Mouse (Mus musculus) adrenal gland, postnatal 25 days (tissue): ENCODE data around the gene Trpc5. TPM values are rescaled to one million over a fixed set of nuclear protein-coding genes. Genes with fewer than 3 reads are reported as not detected.

ENCODE experiments used
- DNase-seq: peaks from one replicate; pipeline ENCODE4 v3.0.0; 2021; ENCODE audit warnings: mixed read lengths
- long read RNA-seq: library from polyadenylated mRNA; stranded (forward); transcript quantifications from one replicate; pipeline ENCODE4 v2.0.0, GENCODE M21; 2021
- total RNA-seq: library from RNA; stranded (reverse); gene quantifications from 2 replicates; pipeline ENCODE4 v1.2.3, GENCODE M21; 2021

Trpc5 gene
- total RNA-seq: 1.4 and 2.6 TPM in 2 replicates
- long read RNA-seq: 0 reads

DNA sequence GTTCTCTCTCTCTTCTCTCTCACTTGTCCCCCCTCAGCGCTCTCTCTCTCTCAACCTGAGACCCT is at the start of gene Trpc5:
Trpc5 (minus strand) TSS at position 39 of the 65 bp plus-strand sequence.
- DNase-seq: no peak

DNA sequence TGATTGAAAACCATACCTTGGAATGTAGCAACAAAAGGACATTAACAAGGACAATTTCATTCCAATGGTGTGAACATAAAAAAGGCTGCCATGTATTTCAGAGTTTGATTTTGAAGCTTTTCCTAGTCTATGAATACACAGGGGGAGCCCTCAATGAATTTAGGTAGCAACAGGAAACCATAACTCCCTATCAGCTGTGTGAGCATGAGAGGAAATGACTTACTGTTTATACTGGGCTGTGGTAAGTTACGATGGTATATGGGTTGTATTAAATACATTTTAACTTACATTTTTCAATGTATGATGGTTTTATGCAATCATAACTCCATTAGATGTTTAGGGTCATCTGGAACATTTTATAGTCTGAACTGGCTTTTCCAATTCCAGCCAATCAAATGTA is 28.4 kb upstream of the Trpc5 start:
- no peak for DNase-seq

DNA sequence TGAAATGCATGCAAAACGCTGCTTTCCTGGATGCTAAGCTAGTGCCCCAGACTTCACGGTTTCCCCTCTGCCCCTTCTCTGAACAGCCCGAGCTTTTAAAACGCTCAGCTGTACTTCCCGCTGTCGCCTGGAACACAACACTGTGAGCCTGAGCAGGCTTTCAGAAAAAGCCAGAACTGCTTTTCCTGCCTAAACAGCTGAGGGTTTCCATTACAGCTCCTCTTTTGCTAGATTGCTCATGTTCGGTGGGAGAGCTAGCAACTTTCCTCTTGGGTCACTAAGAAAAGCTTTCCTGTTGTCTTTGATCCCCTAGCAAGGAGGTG is 1.8 kb upstream of the Trpc5 start:
- no peak for DNase-seq

DNA sequence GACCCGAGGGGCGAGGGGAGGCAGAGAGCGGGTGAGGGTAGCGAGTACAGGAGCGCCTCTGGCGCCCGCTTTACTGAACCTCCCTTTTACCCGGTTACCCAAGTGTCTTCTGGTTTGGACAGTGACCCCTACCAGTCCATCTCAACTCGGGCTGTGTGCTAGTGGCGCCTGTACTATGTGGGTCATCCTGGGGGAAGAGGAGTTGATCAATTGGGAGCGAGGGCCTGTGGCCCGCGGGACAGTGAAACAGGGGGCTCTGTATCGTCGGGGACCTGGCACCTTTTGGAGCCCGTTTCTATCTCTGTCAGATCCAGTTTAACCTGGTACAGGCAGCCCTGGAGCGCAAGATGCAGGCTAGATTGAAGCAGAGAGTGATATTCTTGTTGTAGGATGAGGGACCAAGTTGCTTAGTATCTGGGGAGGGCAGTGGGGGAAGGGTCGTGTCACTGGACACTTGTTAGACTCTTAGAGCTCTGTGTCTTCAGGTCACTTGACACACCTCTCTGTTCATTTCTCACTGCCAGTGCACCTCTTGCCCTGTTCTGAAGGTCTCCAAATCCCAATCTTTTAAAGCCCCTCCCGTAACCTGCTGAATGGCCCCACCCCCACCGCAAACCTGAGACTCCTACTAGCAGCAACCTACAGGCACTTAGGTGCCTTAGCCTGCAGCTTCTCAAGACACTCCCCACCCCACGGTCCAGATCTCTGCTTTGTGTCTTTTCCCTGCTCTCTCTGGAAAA is 1.3 kb upstream of the Trpc5 start:
- peak; percentile 1 for DNase-seq

DNA sequence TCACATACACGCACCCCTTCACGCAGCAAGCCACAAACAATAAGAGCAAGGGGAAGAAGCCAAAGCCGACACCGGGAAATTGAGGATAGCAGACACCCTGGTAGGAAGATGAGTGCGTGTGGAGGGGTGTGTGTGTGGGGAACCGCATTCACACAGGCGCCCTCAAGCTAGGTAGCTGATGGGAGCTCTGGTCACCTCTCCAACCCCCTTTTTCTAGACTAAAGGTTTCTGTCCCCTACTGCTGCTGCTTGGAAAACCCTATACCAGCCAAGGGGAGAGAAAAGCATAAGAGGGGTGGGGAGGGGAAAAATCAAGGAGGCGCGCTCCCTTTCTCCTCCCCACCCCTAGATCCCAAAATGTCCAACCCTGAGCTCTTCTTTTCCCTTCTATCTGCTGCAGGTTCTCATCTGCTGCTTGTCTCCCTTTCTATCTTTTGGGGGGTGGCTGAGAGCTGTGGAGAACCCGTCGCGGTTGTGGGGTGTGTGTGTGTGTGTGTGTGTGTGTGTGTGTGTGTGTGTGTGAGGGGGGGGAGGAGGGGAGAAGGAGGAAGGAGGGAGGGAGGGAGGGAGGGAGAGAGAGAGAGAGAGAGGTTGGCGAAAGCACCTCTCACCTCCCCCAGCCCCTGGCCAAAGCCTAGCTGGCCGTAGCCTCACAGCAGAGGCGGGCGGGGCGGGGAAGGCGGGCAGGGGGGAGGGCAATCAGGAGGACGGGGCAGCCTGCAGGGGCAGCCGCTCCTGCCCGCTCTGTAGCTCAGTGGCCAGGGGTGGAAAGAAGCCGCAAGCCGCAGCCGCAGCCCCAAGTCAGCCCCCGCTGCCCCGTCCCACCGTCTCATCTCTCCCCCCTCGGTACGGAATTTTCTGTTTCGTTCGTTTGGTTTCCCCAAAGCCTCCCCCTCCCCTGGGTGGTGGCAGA is 483 bp upstream of the Trpc5 start, which contains the start of gene Rtl4:
Rtl4 (plus strand) TSS at position 701 of the 912 bp plus-strand sequence.
- peak; percentile 16 for DNase-seq

DNA sequence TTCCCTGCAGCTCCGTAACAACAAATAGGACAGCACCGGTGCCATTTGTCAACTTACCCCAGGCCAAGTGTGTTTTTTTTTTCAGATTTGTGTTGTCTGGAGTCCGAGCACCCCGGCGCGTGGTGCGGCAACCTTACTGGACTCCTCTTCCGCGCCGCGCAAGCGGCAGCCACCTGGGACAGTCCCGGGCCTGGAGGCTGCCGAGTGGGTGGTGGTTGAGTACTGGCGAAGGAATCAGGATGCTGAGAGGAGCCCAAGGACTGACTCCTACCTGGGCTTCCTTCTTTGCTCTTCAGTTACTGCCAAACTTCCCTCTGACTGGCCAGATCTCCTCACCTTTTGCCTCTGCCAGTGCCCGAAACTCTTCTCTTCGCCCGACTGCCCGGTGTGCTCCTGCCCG is 238 bp downstream of the Trpc5 start:
- peak; percentile 1 for DNase-seq

DNA sequence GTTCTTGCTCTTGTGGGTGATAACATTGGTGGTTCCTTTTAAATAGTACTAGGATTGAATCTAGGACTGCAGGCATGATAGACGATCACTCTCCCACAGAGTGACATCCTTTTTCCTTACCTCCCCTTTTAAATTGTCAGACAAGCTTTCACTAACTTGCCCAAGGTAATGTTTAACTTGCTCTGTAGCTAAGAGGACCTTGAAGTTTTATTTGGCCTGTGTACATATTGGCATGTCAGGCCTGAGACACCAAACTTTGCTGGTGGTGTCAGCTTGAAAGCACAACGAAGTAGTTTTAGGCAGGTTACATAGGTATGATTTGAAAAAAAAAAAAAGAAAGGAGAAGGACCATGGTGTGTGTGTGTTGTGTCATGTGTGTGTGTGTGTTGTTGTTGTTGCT is 35.8 kb downstream of the Trpc5 start:
- no peak for DNase-seq

DNA sequence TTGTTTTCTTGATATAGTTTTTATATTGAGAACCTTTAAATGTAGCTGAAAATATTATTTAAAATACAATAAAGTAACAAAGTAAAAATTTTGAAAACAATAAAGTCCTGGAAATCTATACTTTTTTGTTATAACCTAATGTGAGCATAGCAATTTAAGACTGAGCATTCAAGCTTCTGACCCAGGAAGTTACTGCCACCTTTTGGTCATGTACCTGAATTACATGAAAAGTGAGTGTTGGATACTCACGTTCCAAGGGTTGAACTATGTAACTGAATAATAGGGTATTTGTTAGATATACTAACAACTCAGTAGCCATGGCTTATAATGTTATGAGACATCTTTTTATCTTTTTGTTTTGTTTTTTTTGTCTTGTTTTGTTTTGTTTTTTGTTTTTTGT is 42.6 kb downstream of the Trpc5 start:
- no peak for DNase-seq

DNA sequence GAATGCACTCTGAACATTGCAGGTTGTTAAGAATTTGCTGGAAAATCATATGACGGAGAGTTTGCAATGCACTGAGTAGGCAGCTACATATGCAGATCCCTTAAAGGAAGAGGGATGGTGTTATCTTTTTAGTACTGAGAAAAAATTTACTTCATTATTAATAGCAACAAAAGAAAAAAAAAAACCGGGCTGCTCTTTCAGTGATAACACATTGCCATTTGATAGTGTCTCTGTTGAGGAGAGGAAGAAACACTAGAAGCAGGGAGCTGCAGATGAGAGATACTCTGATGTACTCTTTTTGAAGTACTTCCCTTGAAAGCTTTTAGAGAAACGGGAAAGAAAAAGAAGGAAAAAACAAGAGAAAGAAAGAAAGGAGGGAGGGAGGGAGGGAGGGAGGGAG is 43.2 kb downstream of the Trpc5 start:
- DNase-seq: no peak

DNA sequence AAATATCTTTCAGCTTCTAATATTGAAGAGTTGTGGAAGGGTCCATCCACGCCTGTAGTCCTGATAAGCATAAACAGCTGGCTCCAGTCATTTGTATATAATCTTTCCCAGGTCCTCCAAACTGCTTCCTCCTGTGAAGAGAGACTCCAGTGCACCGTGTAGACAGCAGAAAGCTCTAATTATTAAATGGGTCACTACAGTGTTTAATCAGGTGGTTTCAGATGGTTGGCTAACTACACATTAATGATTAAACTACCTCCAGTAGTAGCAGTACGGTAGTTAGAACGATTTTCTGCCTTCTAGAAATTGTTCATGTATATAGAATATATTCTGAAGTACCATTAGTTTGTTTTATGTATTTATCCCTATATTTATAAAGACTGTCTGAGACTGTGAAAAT is 75.2 kb downstream of the Trpc5 start:
- DNase-seq: no peak

DNA sequence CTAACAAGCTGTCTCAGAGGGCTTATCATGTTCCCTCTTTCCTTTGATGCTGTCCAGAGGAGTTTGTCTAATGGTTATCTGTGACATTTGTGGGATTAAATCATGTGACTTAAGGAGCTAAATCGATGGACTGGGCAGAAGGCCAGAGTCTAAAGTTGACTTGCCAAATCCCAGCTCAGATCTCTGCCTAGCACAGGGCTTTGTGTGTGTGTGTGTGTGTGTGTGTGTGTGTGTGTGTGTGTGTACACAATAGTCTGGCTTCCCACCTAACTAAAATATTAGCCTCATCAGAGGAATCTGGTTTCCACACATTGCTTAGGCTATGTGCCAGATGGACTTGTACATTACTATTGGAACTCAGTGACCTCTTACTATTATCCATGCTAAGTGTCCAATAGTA is 151.5 kb downstream of the Trpc5 start:
- DNase-seq: no peak

DNA sequence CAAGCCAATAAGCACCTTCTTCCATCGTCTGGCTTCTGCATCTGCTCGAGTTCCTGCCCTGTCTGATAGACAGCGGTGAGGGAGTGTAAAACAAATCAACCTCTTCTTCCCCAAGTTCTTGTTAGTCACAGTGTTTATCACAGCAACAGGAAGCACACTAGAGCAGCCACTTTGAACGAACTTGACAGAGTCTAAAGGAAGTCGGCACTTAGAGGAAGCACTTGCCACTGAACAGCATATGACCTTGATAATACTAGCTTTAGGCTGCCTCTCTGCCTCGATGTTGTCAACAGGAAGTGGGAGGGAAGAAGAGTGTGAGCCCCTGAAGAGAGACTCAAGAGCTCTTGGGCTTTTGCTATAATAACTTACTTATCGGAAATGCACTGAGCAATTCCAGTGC is 161.9 kb downstream of the Trpc5 start:
- no peak for DNase-seq

DNA sequence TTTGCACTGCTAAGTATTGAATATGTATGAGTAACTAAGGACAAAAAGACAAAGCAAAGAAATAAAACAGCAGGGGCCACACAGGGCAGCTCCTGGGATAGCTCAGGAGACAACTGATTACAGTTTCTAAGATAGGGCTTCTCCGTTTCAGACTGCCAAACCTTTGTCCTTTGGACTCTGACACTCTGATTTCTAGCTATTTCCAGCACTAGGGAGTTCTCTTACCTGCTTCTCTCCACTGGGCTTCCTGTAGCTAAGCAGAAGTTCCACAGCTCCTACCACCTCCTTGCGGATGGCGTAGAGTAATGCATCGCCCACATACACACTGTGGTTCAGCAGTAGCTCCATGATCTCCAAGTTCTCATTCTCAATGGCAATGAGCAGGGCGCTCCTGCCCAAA is 164.7 kb downstream of the Trpc5 start:
- no peak for DNase-seq

DNA sequence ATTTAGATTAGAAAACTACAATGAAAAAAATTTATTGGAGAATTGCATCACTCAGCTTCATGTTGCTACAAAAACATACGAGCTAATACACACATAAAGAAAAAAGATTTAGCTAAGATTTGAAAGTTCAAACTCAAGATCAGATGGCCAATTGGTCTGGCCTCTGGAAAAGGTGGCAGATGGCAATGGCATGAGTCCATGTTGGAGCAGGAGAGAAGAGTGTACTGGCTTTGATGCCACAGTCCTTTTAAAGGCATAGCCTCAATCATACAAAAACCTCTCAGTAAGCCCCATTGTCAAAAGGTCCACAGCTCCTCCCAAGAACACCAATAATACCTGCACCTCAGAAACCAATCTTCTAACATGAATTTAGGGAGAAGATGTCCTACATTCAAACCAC is 196.6 kb downstream of the Trpc5 start:
- DNase-seq: no peak

DNA sequence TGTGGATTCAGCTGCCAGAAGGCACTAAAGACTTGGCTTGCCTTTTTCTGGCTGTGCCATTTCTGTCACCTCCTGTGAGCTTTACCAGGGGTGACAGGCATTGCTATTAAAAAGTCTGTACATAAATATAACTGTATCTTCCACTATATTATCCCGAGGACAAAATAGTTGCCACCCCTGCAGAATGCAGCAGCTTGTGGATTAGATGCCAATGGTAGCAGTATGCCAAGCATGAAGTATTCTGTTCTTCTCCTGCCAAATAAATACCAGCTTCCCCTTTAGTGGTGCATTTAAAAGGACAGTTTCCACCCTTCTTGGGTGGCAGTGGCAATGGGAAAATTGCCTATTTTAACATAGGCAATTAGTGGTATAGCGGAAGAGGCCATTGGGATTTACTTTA is 223.6 kb downstream of the Trpc5 start:
- no peak for DNase-seq

DNA sequence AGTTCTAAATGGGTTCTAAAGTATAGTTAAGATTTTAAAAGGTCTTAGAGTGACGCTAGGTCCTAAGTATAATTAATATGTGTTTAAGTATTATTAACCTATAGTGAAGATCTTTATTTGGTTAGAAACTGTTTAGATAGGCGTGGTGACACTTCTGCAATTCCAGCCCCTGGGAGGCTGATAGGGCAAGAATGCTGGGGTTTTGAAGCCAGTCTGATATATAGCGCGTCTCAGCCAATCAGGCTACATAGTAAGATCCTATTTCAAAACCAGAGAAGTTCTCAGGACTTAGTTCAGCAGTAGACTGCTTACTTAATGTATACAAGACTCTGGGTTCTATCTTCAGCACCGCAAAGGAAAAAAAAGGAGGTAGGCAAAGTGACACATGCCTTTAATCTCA is 231.7 kb downstream of the Trpc5 start, which contains the start of gene Trpc5os:
Trpc5os (plus strand) TSS at position 301 of the 400 bp plus-strand sequence.
- no peak for DNase-seq

DNA sequence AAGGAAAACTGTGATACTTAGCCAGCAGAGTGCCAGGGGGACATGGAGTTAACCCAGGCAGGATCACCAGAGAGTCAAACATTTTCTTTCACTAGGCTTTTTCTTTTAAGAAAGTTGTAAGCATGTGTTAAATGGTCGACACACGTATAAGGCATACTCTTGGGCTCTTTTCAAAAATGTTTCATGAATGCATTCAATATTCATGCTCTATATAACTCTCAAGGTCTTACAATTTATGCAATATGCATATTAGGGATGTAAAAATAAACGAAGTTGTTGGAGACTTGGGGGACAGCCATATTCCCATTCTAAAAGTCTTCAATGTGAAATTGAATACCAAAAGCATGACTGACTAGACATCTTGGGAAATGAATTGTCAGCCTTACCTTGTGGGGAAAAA is 264.1 kb downstream of the Trpc5 start:
- no peak for DNase-seq

DNA sequence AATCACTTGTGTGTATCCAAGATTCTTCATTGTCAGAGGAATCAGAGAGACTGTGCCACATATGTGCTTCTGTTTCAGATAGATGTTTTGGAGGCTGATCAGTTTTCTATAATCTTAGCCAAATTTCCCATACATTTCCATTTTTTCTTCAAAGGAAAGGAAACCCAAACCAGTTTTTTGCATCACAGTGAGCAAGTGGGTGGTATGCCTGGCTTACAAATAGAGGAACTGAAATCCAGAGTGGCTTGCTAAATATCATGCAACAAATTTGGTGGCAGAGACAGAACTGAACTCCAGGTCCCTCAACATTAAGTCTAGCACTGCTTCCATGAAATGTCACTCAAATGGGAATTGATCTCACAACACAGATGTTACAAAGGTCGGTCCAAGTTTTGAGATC is 266.9 kb downstream of the Trpc5 start:
- DNase-seq: no peak

DNA sequence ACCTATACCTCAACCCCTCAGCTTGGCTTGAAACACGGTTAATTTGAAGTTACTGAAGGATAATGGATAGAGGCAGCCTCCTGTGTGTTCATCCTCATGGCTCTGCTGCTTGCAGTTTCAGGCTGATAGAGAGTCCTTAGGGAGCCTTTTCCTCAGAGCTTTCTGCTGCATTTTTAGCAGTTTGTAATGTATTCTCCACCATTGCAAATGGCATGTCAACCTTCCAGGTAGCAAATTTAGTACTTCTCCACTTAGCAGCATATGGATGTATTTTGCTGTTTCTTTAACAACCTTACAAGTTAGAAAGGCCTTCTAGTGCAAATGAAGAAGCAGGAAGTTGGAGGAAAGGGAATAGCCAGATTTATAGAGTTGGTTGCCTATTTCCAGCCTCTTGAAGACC is 267.7 kb downstream of the Trpc5 start:
- no peak for DNase-seq

DNA sequence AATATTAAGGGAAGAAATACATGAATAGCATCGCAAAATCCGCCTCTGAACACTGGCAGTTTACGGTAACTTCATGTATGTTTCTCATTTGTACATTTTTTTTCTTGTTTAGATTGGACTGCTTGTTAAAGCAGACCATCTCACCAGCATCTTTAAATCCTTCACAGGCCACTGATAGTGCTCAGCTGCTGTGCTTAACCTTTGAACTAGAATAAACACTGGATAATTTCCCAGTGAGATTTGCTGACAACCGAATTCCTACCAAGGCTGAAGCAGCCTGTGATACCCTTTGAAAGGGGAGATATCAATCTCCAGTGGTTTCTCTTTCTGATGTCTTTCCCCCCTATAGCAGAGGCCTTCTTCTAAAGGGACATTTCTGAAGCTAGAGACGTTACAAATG is 279.9 kb downstream of the Trpc5 start:
- no peak for DNase-seq

DNA sequence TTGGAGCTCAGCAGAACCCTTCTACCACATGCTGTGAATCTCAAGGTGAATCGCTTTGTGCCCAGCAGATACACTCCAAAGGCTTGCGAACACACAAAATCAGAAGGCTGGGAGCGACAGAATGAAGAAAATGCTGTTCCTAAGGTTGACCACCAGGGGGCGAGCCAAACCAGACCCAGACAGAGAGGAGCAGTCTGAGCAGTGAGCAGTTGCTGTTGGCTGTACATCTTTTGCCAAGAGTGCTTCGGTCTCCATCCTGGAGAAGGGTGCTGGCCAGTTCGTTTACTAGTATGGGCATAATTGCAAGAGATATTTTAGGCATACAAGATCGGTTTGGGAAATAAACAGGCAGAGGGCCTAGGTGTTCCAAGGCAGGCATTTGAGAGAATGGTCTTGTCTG is 284.5 kb downstream of the Trpc5 start:
- DNase-seq: peak; percentile 45

DNA sequence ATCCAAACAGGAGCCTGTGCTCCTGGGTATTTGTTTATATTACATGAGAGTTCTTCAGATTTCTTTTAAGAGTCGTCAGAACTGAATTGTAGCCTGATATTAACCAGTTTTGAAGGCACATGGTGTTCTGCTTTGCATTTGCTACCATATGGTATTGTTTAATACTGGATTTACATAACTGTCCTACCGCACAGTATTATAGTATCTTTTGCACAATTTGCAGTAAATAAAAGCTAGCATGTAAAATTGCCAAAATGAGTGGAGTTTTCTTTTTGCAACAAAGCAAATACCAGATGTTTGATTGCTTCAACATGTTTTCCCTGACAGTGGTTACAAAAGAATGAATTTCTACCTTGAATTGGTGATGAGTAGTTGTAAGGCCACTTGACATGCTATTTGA is 313.8 kb downstream of the Trpc5 start:
- DNase-seq: no peak

DNA sequence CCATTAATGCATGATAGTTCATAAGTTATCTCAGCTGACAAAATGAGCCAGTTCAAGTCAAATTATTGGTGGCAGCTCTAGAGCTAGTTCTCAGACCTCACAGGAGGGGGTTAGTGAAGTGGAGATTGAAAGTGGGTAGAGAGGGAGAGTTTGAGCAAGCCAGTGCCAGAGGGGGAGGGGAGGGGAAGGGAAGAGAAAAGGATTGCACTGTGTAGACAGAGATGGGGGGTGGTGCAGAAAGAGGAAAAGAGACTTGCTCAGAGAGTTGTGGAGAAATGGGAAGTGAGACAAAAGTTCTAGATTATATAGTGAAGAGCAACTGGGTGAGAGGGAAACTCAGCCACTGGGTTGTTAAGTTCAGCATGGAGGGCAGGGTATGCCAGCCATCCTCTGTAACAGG is 349.6 kb downstream of the Trpc5 start:
- DNase-seq: no peak

DNA sequence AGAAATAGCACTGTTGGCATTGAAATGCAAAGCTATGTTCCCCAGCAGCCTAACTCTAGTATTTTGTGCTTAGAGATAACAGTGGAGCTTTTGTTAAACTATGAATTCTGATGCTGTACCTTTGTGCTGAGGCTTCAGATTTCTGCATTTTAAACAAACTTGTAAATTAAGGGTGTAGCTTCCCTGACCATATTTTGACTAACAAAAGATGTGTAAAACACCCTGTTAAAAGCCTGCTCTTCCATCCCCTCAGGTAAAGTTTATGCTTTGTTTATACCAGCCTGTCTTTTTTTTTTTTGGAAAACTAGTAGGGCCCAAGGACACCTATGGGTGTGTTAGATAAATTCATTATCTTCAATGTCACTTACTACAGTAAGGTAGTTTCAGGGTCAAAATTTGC is 350.0 kb downstream of the Trpc5 start:
- no peak for DNase-seq
